Mouse (Mus musculus): Measurements from ENCODE around the gene Ercc2. TPM values are rescaled to one million over a fixed set of nuclear protein-coding genes. Genes with fewer than 3 reads are reported as not detected.
A peak's percentile ranks its signal among the peaks of the same experiment; 100 is the strongest.

Ercc2 gene
- total RNA-seq, 2 experiments from 2014 or later, result 5.7 to 19.2 TPM

DNA sequence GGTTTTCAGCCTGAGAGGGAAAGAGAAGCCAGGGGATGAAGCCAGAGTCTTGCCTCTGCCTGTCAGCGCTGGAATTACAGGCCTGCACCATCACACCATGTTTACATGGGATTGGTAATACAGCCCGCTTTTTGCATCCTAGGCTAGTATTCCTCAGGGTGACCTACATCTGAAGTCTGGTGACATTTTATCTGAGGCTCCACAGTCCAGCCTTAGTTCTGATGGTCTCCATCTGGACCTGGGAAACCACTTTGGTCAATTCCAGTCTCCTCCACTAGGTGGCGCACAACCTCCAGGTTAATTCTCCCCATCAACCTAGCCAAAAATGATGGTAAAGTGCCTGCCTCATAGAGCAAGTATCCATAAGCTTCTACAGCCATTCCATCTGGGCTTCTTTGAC, 61.5 kb downstream of the Ercc2 start:
- ATAC-seq (ENCODE audit: poor library complexity, severe bottlenecking), result peak; percentile 73

DNA sequence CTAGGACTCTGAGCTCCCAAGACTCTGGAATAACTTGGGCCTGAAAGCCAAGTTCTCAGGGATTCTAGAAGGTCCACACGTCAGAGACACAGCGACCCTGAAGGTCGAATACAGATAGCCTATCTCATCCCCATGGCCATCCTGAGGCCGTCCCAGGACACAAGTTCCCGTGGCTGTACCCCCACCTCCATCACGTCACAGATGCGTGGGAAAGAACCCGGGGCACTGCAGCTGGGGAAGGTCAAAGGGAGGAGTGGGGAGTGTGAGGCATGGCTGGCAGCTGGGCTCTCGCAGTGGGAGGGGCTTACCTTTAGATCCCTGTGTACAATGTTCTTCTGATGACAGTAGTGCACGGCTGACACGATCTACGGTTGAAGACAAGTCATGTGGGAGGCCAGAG, 63.0 kb downstream of the Ercc2 start:
- ATAC-seq (ENCODE audit: poor library complexity, severe bottlenecking), result no peak

Other genes starting within 250 kb of the Ercc2 start
- gene Qpctl, start 232.7 kb upstream of the Ercc2 start, total RNA-seq (2015), result 6.6 and 7.9 TPM in 2 replicates
- 3.5 and 4.5 TPM in 2 replicates for gene Qpctl, start 232.7 kb upstream of the Ercc2 start, total RNA-seq (2017)
- 44.2 and 53.7 TPM in 2 replicates for gene Snrpd2, start 232.3 kb upstream of the Ercc2 start, total RNA-seq (2015)
- 28.3 and 32.4 TPM in 2 replicates for gene Snrpd2, start 232.3 kb upstream of the Ercc2 start, total RNA-seq (2017)
- gene Gipr, start 215.9 kb upstream of the Ercc2 start, total RNA-seq (2015), result not detected in 2 replicates
- gene Gipr, start 215.9 kb upstream of the Ercc2 start, total RNA-seq (2017), result not detected in 2 replicates
- 5.2 and 9.1 TPM in 2 replicates for gene Eml2, start 205.6 kb upstream of the Ercc2 start, total RNA-seq (2015)
- 8.7 and 13.4 TPM in 2 replicates for gene Eml2, start 205.6 kb upstream of the Ercc2 start, total RNA-seq (2017)
- gene Gpr4, start 169.5 kb upstream of the Ercc2 start, total RNA-seq (2015), result not detected in 2 replicates
- gene Gpr4, start 169.5 kb upstream of the Ercc2 start, total RNA-seq (2017), result 0.12 TPM in 1 of 2 replicates, not detected in the other
- 12.3 and 15.7 TPM in 2 replicates for gene Opa3, start 153.7 kb upstream of the Ercc2 start, total RNA-seq (2015)
- gene Opa3, start 153.7 kb upstream of the Ercc2 start, total RNA-seq (2017), result 18.2 and 20.7 TPM in 2 replicates
- gene Vasp, start 110.2 kb upstream of the Ercc2 start, total RNA-seq (2015), result 122 and 129 TPM in 2 replicates
- gene Vasp, start 110.2 kb upstream of the Ercc2 start, total RNA-seq (2017), result 180 and 227 TPM in 2 replicates
- not detected in 2 replicates for gene Ppm1n, start 101.9 kb upstream of the Ercc2 start, total RNA-seq (2015)
- not detected in 2 replicates for gene Ppm1n, start 101.9 kb upstream of the Ercc2 start, total RNA-seq (2017)
- 0.48 TPM in 1 of 2 replicates, not detected in the other for gene Rtn2, start 99.4 kb upstream of the Ercc2 start, total RNA-seq (2015)
- not detected in 2 replicates for gene Rtn2, start 99.4 kb upstream of the Ercc2 start, total RNA-seq (2017)
- gene Fosb, start 72.0 kb upstream of the Ercc2 start, total RNA-seq (2015), result 24.0 and 25.4 TPM in 2 replicates
- 26.9 and 30.4 TPM in 2 replicates for gene Fosb, start 72.0 kb upstream of the Ercc2 start, total RNA-seq (2017)
- 18.9 and 26.4 TPM in 2 replicates for gene Ercc1, start 37.2 kb upstream of the Ercc2 start, total RNA-seq (2015)
- gene Ercc1, start 37.2 kb upstream of the Ercc2 start, total RNA-seq (2017), result 17.5 and 21.4 TPM in 2 replicates
- 3.4 TPM in 2 replicates for gene Cd3eap, start 22.5 kb upstream of the Ercc2 start, total RNA-seq (2015)
- gene Cd3eap, start 22.5 kb upstream of the Ercc2 start, total RNA-seq (2017), result 9.0 and 11.5 TPM in 2 replicates
- 4.1 and 4.2 TPM in 2 replicates for gene Ppp1r13l, start 22.3 kb upstream of the Ercc2 start, total RNA-seq (2015)
- gene Ppp1r13l, start 22.3 kb upstream of the Ercc2 start, total RNA-seq (2017), result 0.45 TPM in 1 of 2 replicates, not detected in the other
- 0.09 TPM in 1 of 2 replicates, not detected in the other for gene Klc3, start 22.1 kb downstream of the Ercc2 start, total RNA-seq (2015)
- gene Klc3, start 22.1 kb downstream of the Ercc2 start, total RNA-seq (2017), result not detected in 2 replicates
- 0.14 and 0.18 TPM in 2 replicates for gene Ckm, start 22.8 kb downstream of the Ercc2 start, total RNA-seq (2015)
- 0.26 and 0.45 TPM in 2 replicates for gene Ckm, start 22.8 kb downstream of the Ercc2 start, total RNA-seq (2017)
- 11.4 and 14.7 TPM in 2 replicates for gene Mark4, start 76.8 kb downstream of the Ercc2 start, total RNA-seq (2015)
- gene Mark4, start 76.8 kb downstream of the Ercc2 start, total RNA-seq (2017), result 6.4 and 9.4 TPM in 2 replicates
- 0.09 and 0.14 TPM in 2 replicates for gene Exoc3l2, start 81.3 kb downstream of the Ercc2 start, total RNA-seq (2015)
- gene Exoc3l2, start 81.3 kb downstream of the Ercc2 start, total RNA-seq (2017), result 0.28 and 0.62 TPM in 2 replicates
- gene Bloc1s3, start 126.4 kb downstream of the Ercc2 start, total RNA-seq (2015), result 3.9 and 6.2 TPM in 2 replicates
- gene Bloc1s3, start 126.4 kb downstream of the Ercc2 start, total RNA-seq (2017), result 2.7 and 4.0 TPM in 2 replicates
- 27.1 and 32.1 TPM in 2 replicates for gene Trappc6a, start 126.4 kb downstream of the Ercc2 start, total RNA-seq (2015)
- gene Trappc6a, start 126.4 kb downstream of the Ercc2 start, total RNA-seq (2017), result 15.3 and 18.0 TPM in 2 replicates
- 0.23 TPM in 1 of 2 replicates, not detected in the other for gene Nkpd1, start 135.8 kb downstream of the Ercc2 start, total RNA-seq (2015)
- gene Nkpd1, start 135.8 kb downstream of the Ercc2 start, total RNA-seq (2017), result not detected in 2 replicates
- 10.4 and 13.1 TPM in 2 replicates for gene Ppp1r37, start 181.1 kb downstream of the Ercc2 start, total RNA-seq (2015)
- gene Ppp1r37, start 181.1 kb downstream of the Ercc2 start, total RNA-seq (2017), result 14.1 and 14.3 TPM in 2 replicates
- gene Zfp296, start 195.3 kb downstream of the Ercc2 start, total RNA-seq (2015), result 4.5 and 5.4 TPM in 2 replicates
- 3.2 and 4.8 TPM in 2 replicates for gene Zfp296, start 195.3 kb downstream of the Ercc2 start, total RNA-seq (2017)
- 78.2 and 107 TPM in 2 replicates for gene Gemin7, start 195.6 kb downstream of the Ercc2 start, total RNA-seq (2015)
- gene Gemin7, start 195.6 kb downstream of the Ercc2 start, total RNA-seq (2017), result 39.9 and 49.3 TPM in 2 replicates
- 15.8 and 23.4 TPM in 2 replicates for gene Clasrp, start 222.5 kb downstream of the Ercc2 start, total RNA-seq (2015)
- 28.8 and 32.6 TPM in 2 replicates for gene Clasrp, start 222.5 kb downstream of the Ercc2 start, total RNA-seq (2017)
- gene Relb, start 247.4 kb downstream of the Ercc2 start, total RNA-seq (2015), result 8.3 and 8.6 TPM in 2 replicates
- 9.3 and 10.3 TPM in 2 replicates for gene Relb, start 247.4 kb downstream of the Ercc2 start, total RNA-seq (2017)

Measured in megakaryocyte, adult 5-6 weeks (primary cell).